Comparison of ENCODE assay signal across 11 mouse cellular contexts in the genomic region with DNA sequence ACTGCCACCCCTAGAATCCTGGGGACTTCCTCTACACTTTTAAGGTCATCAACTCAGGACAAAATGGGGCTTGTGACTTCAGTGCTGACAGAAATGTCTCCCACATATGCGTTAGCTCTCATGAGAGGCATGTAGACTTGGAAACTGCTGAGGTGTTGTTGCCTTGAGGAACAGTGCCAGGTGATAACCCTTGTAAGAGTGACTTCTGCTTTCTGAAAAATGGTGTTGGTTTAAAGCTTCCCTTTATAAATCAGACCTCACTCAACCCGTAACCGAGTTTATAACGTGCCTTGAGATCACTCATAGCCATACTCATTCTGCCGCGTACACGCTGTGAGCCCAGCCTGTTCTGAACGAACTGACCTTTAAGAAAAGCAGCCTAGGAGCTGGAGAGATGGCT.
"Had no signal": no experiment of that assay in that cellular context is flagged by ENCODE, and none has a peak within 500 bp of the region (broad histone marks: within the 10 kb centered on the region; RNA-seq: fewer than 3 reads in every experiment).

No protein-coding gene starts in this region.

- H3K27ac ChIP-seq: kidney, embryonic 15.5 days; limb, embryonic 13.5 days; liver, embryonic 14.5 days; midbrain, embryonic 15.5 days; neural tube, embryonic 12.5 days; stomach, postnatal 0 days had no signal

- H3K27me3 ChIP-seq: neural tube, embryonic 12.5 days had no signal

- H3K9me3 ChIP-seq: kidney, embryonic 15.5 days; limb, embryonic 13.5 days; megakaryocyte, embryonic 14.5 days; midbrain, embryonic 15.5 days; neural tube, embryonic 12.5 days had no signal

- DNase-seq: lung, adult 2 months; thymus, adult 18-20 months had no signal

- ATAC-seq: lung, postnatal 0 days had no signal

- H3K4me1 ChIP-seq: neural tube, embryonic 12.5 days had no signal

- H3K4me2 ChIP-seq: kidney, embryonic 15.5 days; limb, embryonic 13.5 days; midbrain, embryonic 11.5 days; midbrain, embryonic 15.5 days; neural tube, embryonic 12.5 days had no signal

- H3K36me3 ChIP-seq: kidney, embryonic 15.5 days; limb, embryonic 13.5 days; midbrain, embryonic 15.5 days; neural tube, embryonic 12.5 days had no signal

- H3K9ac ChIP-seq: kidney, embryonic 15.5 days; limb, embryonic 13.5 days; liver, embryonic 14.5 days; midbrain, embryonic 15.5 days; neural tube, embryonic 12.5 days had no signal

- H3K4me3 ChIP-seq: kidney, embryonic 15.5 days; limb, embryonic 13.5 days; megakaryocyte, embryonic 14.5 days; midbrain, embryonic 15.5 days; neural tube, embryonic 12.5 days had no signal
